Mouse (Mus musculus): ENCODE measurements at regions not wholly inside any gene's neighbourhood (a gene's known extent, or its start where the extent isn't known, plus 50 kb on each side); places are given as distances from the start of the nearest gene placed in this dataset.
A peak's percentile ranks its signal among the peaks of the same experiment; 100 is the strongest.
"Not testable (repeated sequence)": the region's sequence is repeated elsewhere in the genome, so short reads cannot be mapped to it uniquely, and the experiment has no call there.

DNA sequence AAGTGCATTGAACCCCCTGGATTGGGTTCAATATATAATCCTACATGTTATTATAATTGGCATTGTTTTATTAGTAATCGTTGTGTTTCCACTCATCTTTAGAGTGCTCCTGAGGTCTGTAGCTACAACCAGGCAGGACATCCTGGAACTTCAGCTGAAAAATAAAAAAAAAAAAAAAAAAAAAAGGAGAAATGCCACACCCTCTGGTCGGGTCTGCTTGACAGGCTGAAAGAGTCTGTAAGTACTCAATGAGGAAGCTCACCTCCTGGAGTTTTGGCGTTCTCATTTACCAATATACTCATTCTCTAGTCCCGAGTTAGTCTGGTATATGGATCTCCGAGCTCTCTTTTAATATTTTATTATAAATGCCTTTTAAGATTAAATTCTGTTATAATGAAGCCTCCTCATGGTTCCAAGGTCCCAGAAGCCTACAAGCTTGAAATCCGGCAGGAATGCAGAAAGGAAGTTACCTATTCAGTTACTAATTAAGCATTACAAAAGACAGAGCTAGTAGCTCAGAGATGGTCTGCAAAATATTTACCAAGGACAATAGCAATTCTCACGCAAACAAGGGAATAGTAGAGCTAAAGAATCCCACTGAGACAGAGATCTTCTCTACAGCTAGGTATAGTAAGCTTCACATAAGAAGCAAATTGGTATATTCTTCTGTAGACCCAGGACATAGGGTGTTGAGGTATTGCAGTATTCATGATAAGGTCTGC is 745.7 kb upstream of the Gm5150 start:
- Histone ChIP-seq H3K4me1 (ENCODE audit: control insufficient read depth, insufficient read depth, low read length) (no peaks in the 10 kb centered on the region), H3K27me3 (ENCODE audit: control insufficient read depth, insufficient read depth, low read length) (no peaks in the 10 kb centered on the region), H3K27ac (ENCODE audit: insufficient read depth, low read length) (no peak overlapping the region), H3K4me3 (replicated peaks; ENCODE audit: insufficient read depth, low read depth, low read length) (no peak overlapping the region)
- no peak for DNase-seq
- TF ChIP-seq CTCF (IDR thresholded peaks at IDR 0.05; ENCODE audit: borderline replicate concordance, insufficient read depth, low read depth, low read length) (no peak), POLR2A (IDR thresholded peaks at IDR 0.05; ENCODE audit: borderline replicate concordance, insufficient read depth, low read length) (no peak)
- WGBS: 72% methylated on average over 7 of the region's 7 CpGs

GRCm38 (mm10) chr3:16733936-16734330 is 727.7 kb upstream of the Gm5150 start:
- TF ChIP-seq CTCF (IDR thresholded peaks at IDR 0.05; ENCODE audit: borderline replicate concordance, insufficient read depth, low read depth, low read length) (no peak), POLR2A (IDR thresholded peaks at IDR 0.05; ENCODE audit: borderline replicate concordance, insufficient read depth, low read length) (no peak)
- Histone ChIP-seq H3K4me3 (replicated peaks; ENCODE audit: insufficient read depth, low read depth, low read length) (no peak overlapping the region), H3K4me1 (ENCODE audit: control insufficient read depth, insufficient read depth, low read length) (no peaks in the 10 kb centered on the region), H3K27me3 (ENCODE audit: control insufficient read depth, insufficient read depth, low read length) (no peaks in the 10 kb centered on the region), H3K27ac (ENCODE audit: insufficient read depth, low read length) (no peak overlapping the region)
- no peak for DNase-seq
- WGBS: 18% methylated on average over 5 of the region's 5 CpGs

DNA sequence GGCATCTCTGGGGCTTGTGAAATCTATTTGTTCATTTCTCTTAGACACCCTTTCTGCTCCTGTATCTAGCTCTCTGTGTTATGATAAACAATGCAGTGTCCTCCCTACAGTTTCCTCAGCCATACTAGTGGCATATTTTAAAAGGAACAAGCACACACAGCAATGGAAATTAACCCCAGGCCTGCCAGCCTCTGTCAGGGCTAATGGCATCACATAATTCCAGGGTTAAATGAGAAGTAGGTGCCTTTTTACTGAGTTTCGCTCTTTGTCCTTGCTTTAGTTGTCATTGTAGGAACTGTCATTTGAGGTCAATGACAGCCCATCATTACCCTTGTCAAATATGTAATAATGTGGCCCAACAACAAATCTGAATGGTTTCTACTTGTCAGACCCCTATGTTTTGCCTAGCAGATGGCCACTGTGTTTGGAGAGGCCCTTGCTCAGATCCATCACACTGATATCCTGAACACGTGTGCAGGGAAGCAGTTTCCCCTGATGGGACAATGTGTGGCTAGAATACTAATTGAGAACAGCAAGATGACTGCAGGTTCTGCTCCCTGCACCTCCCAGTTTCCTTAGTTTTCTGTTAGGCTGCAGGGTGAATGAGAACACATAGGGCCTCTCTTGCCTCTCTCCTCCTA is 727.2 kb upstream of the Gm5150 start:
- no peaks in the 10 kb centered on the region for H3K4me1 ChIP-seq (ENCODE audit: control insufficient read depth, insufficient read depth, low read length)
- TF ChIP-seq POLR2A (IDR thresholded peaks at IDR 0.05; ENCODE audit: borderline replicate concordance, insufficient read depth, low read length): no peak
- H3K27ac ChIP-seq (ENCODE audit: insufficient read depth, low read length): no peak overlapping the region
- WGBS: 46% methylated on average over 2 of the region's 2 CpGs
- no peak overlapping the region for H3K4me3 ChIP-seq (replicated peaks; ENCODE audit: insufficient read depth, low read depth, low read length)
- H3K27me3 ChIP-seq (ENCODE audit: control insufficient read depth, insufficient read depth, low read length): no peaks in the 10 kb centered on the region
- DNase-seq: no peak

- not testable (repeated sequence) for DNase-seq; H3K4me3 ChIP-seq (replicated peaks; ENCODE audit: insufficient read depth, low read depth, low read length); H3K4me1 ChIP-seq (ENCODE audit: control insufficient read depth, insufficient read depth, low read length); H3K27ac ChIP-seq (ENCODE audit: insufficient read depth, low read length); H3K27me3 ChIP-seq (ENCODE audit: control insufficient read depth, insufficient read depth, low read length)
- WGBS: 88% methylated on average over 6 of the region's 6 CpGs
Observed at GRCm38 (mm10) chr3:16724371-16725100, 718.3 kb upstream of the Gm5150 start.

DNA sequence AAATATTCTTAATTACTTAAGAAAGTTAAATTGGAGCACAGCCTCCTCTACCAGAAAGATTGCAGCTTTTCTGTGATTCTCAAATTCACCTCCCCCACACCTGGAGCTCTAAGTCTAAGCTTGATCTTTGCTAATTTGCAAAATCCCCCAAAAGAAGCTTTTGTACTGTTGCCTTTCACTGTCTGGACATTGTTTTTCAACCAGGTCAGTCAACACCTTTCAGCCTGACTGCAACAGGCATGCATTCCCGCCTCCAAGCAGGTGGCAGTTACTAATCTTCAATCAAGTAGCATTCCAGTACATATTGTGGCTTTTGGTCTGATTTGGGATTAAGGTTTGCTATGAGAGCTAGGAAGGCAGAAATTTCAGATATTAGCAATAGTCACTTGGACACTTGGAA is 717.4 kb upstream of the Gm5150 start:
- WGBS: 76% methylated on average over 1 of the region's 1 CpGs
- H3K27me3 ChIP-seq (ENCODE audit: control insufficient read depth, insufficient read depth, low read length): no peaks in the 10 kb centered on the region
- no peak for DNase-seq
- H3K4me1 ChIP-seq (ENCODE audit: control insufficient read depth, insufficient read depth, low read length): no peaks in the 10 kb centered on the region
- H3K4me3 ChIP-seq (replicated peaks; ENCODE audit: insufficient read depth, low read depth, low read length): no peak overlapping the region
- TF ChIP-seq CTCF (IDR thresholded peaks at IDR 0.05; ENCODE audit: borderline replicate concordance, insufficient read depth, low read depth, low read length): no peak
- no peak for TF ChIP-seq POLR2A (IDR thresholded peaks at IDR 0.05; ENCODE audit: borderline replicate concordance, insufficient read depth, low read length)
- no peak overlapping the region for H3K27ac ChIP-seq (ENCODE audit: insufficient read depth, low read length)

- H3K4me1 ChIP-seq (ENCODE audit: control insufficient read depth, insufficient read depth, low read length): no peaks in the 10 kb centered on the region
- TF ChIP-seq CTCF (IDR thresholded peaks at IDR 0.05; ENCODE audit: borderline replicate concordance, insufficient read depth, low read depth, low read length): no peak
- no peak for TF ChIP-seq POLR2A (IDR thresholded peaks at IDR 0.05; ENCODE audit: borderline replicate concordance, insufficient read depth, low read length)
- H3K27ac ChIP-seq (ENCODE audit: insufficient read depth, low read length): no peak overlapping the region
- DNase-seq: peak; percentile 12 to 32
- 5% methylated on average over 1 of the region's 1 CpGs for WGBS
- no peaks in the 10 kb centered on the region for H3K27me3 ChIP-seq (ENCODE audit: control insufficient read depth, insufficient read depth, low read length)
- no peak overlapping the region for H3K4me3 ChIP-seq (replicated peaks; ENCODE audit: insufficient read depth, low read depth, low read length)
Observed at GRCm38 (mm10) chr3:16690955-16691354, 684.7 kb upstream of the Gm5150 start.

- TF ChIP-seq CTCF (IDR thresholded peaks at IDR 0.05; ENCODE audit: borderline replicate concordance, insufficient read depth, low read depth, low read length) (no peak), POLR2A (IDR thresholded peaks at IDR 0.05; ENCODE audit: borderline replicate concordance, insufficient read depth, low read length) (no peak)
- 78% methylated on average over 1 of the region's 1 CpGs for WGBS
- H3K4me3 ChIP-seq (replicated peaks; ENCODE audit: insufficient read depth, low read depth, low read length): no peak overlapping the region
Observed at GRCm38 (mm10) chr3:16688973-16689372, 682.7 kb upstream of the Gm5150 start.

DNA sequence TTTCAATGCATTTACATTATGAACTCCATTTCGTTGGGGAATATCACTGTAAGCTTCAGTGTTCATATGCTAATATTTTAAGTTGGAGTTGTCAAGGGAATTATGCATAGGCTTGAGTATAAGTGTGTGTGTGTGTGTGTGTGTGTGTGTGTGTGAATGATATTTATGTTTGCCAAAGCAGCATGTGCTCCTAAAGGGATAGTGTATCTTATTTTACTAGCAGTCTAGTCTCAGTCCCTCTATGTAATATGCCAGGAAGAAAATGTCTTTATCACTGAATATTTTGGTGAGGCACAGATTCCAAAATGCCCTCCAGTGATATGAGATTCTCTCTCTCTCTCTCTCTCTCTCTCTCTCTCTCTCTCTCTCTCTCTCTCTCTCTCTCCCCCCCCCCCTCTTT is 651.3 kb upstream of the Gm5150 start:
- no peak overlapping the region for H3K4me3 ChIP-seq (replicated peaks; ENCODE audit: insufficient read depth, low read depth, low read length)
- DNase-seq: no peak
- no peaks in the 10 kb centered on the region for H3K4me1 ChIP-seq (ENCODE audit: control insufficient read depth, insufficient read depth, low read length)
- WGBS: 56% methylated on average over 1 of the region's 1 CpGs
- H3K27me3 ChIP-seq (ENCODE audit: control insufficient read depth, insufficient read depth, low read length): no peaks in the 10 kb centered on the region
- no peak overlapping the region for H3K27ac ChIP-seq (ENCODE audit: insufficient read depth, low read length)
- TF ChIP-seq CTCF (IDR thresholded peaks at IDR 0.05; ENCODE audit: borderline replicate concordance, insufficient read depth, low read depth, low read length) (no peak), POLR2A (IDR thresholded peaks at IDR 0.05; ENCODE audit: borderline replicate concordance, insufficient read depth, low read length) (no peak)

More at GRCm38 (mm10) chr3:16688973-16689372, 682.7 kb upstream of the Gm5150 start:
- DNase-seq: no peak
- Histone ChIP-seq H3K4me1 (ENCODE audit: control insufficient read depth, insufficient read depth, low read length) (no peaks in the 10 kb centered on the region), H3K27ac (ENCODE audit: insufficient read depth, low read length) (no peak overlapping the region), H3K27me3 (ENCODE audit: control insufficient read depth, insufficient read depth, low read length) (no peaks in the 10 kb centered on the region)
